Mouse (Mus musculus) B cell, adult 62 days (primary cell): ENCODE measurements around the gene D6Wsu163e. TPM values are rescaled to one million over a fixed set of nuclear protein-coding genes. Genes with fewer than 3 reads are reported as not detected.

ENCODE experiments used
- total RNA-seq: library from RNA; stranded (reverse); gene quantifications from 4 replicates; pipeline ENCODE4 v1.2.4, GENCODE M21; 2023

The D6Wsu163e gene
- total RNA-seq = 37.3 to 43.4 TPM (median 38.8 TPM) in 4 replicates

DNA sequence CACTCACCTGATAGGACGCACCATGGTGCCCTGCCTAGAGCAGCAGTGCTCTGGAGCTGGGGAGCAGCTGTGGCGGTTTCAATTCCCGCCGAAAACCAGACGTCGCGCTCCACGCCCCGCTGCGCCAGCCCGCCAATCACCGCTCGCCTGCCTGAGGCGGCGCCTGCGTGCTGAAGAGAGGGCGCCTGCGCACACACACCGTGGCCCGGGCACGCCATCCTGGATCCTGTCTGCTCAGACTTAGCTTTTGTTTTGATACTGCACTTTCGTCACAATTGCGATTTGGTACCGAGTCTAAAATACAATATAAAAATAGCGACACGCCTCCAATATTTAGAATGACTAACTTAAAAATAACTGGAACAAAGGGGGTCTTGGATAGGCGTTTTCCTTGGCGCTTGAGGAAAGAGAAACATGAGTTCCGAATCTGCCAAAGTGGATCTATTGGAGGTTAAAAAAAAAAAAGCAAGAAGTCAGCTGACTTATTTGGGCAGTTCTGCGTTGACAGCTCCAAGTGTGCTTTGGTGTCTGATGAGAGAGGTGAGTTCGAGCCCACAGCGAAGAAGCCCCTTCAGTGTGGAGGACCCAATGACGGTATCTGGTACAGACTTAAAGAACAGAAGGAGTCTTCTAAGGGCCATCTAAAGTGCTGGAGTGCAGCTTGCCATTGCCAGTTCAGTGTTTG, at the start of gene D6Wsu163e, which contains the start of gene Rad51ap1:
TSS of gene D6Wsu163e (plus strand) at position 476 of the 685 bp plus-strand sequence.
TSS of gene Rad51ap1 (minus strand) at position 101 of the 685 bp plus-strand sequence.

DNA sequence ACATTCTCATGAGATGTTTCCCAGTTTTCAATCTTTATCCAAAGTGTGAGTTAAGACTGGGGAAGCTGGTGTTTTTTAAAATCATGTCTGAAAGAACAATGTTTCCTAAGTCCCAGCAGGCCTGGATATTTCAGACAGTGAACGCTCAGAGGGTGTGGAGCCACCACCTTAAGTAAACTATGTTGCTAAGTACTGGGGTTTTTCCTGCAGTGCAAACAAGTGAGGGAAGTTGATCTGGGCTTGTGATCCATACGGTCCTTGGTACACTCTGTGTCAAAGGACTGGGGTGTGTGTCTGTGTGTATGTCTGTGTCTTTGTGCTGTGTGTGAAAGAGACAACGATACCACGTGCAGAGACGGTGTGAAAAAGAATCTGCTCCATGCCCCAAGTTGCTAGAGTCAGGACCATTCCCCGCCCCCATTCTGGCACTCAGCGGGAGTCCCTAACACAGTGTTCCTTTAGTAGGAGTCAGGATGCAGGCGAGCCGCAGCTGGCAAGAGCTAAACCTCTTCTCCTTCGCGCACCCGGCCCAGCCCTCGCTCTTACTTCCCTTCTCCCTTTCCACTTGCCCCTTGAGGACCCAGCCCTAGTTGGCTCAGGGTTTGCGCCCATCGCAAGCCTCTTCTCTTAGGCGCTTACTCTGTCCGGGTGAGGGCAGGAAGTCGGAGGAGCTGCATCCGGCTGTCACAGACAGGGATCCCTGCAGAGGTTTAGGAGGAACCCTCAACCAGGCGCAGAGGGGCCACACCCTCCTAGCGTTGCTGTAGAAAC, 18.5 kb upstream of the D6Wsu163e start, which contains the start of gene Dyrk4:
TSS of gene Dyrk4 (minus strand) at position 729 of the 771 bp plus-strand sequence.

DNA sequence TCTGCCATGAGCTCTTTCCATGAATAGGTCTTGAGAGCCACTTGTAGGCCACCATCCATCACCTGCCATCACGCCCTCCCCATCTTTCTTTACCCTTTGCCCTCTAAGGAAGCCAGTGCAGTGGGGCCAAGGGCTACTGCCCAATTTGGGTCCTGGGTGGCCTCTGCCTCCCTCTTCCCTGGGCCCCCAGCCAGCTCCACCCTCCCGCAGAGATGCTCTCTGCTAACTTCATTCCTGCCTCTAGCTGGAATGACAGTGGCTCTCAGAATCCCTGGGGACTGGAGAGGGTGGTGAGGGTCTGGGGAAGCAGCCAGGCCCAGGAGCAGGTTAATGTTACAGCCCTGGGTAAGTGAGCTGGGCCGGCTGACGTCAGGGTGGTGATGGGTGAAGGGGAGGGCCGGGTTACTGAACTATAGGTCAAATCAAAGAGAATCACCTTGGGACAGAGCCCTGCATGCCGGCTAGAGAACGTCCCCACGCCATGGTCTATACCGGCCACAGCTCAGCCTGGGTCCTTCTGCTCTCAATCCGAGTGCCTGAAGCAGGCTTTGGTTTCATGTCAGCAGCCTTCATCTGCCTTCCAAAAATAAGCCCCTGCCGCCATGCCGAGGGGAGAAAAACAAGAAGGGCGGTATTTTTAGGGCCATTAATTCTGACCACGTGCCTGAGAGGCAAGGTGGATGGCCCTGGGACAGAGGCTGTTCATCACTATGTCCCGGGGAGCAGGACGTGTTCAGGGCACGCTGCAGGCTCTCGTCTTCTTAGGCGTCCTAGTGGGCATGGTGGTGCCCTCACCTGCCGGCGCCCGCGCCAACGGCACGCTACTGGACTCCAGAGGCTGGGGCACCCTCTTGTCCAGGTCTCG, 75.4 kb downstream of the D6Wsu163e start, which contains the start of gene Fgf6:
TSS of gene Fgf6 (plus strand) at position 681 of the 865 bp plus-strand sequence.

Other genes with a start within 250 kb of the D6Wsu163e start
- not detected in 4 replicates for gene Kcna6, start 199.3 kb upstream of the D6Wsu163e start, total RNA-seq
- 46.5 to 57.6 TPM (median 50.9 TPM) in 4 replicates for gene Ndufa9, start 90.8 kb upstream of the D6Wsu163e start, total RNA-seq
- gene Akap3, start 86.9 kb upstream of the D6Wsu163e start, total RNA-seq = not detected in 4 replicates
- gene Dyrk4, start 18.1 kb upstream of the D6Wsu163e start, total RNA-seq = 0.58 to 1.4 TPM (median 1.1 TPM) in 4 replicates
- 1.8 to 4.1 TPM (median 3.0 TPM) in 4 replicates for gene Rad51ap1, start 375 bp upstream of the D6Wsu163e start, total RNA-seq
- gene Fgf6, start 75.6 kb downstream of the D6Wsu163e start, total RNA-seq = not detected in 4 replicates
- gene Fgf23, start 132.9 kb downstream of the D6Wsu163e start, total RNA-seq = not detected in 4 replicates
- 7.6 to 13.2 TPM (median 9.5 TPM) in 4 replicates for gene Tigar, start 169.6 kb downstream of the D6Wsu163e start, total RNA-seq
- 66.9 to 100 TPM (median 71.1 TPM) in 4 replicates for gene Ccnd2, start 212.2 kb downstream of the D6Wsu163e start, total RNA-seq